ENCODE assay signal across 23 mouse cellular contexts in the genomic region with DNA sequence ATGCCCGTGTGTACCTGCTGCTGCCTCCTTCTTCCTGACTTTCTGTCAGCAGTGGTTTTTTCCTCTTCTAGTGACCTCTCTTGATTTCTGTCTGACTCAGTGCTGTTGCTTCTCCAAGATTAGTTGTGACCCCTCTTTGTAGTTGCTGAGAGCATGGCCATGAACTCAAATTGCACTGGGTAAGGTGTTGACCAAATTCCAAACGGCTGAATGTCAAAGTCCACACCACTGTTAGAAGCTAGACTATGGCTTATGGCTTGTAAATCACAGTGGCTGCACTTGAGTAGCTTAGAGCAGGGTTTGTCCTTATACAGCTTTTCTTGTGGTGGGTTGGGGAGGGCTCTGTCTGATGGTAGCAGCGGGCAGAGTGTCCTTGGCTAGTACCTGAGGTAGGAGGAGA.
"Had no signal": no experiment of that assay in that cellular context is flagged by ENCODE, and none has a peak within 500 bp of the region (broad histone marks: within the 10 kb centered on the region; RNA-seq: fewer than 3 reads in every experiment).

No protein-coding gene starts in this region.

- DNase-seq: gastrocnemius, postnatal 14 days; gastrocnemius, postnatal 36 days; heart, adult 11 months; heart, adult 2 months; heart, postnatal 14 days; heart, postnatal 36 days; kidney, adult 11 months; kidney, adult 8-10 months; kidney, postnatal 14 days; kidney, postnatal 36 days; layer of hippocampus, adult 9-11 months; layer of hippocampus, postnatal 36 days; left cerebral cortex, postnatal 4 days had no signal

- H3K36me3 ChIP-seq: heart, embryonic 13.5 days; heart, embryonic 15.5 days; hindbrain, embryonic 13.5 days; hindbrain, embryonic 15.5 days; limb, embryonic 13.5 days; limb, embryonic 15.5 days; liver, embryonic 12.5 days had no signal

- H3K4me1 ChIP-seq: liver, embryonic 12.5 days had no signal

- H3K4me3 ChIP-seq: heart, adult 2 months; heart, embryonic 13.5 days; heart, embryonic 15.5 days; hindbrain, embryonic 13.5 days; hindbrain, embryonic 15.5 days; limb, embryonic 13.5 days; limb, embryonic 15.5 days; liver, embryonic 12.5 days had no signal

- H3K27ac ChIP-seq: heart, adult 2 months; heart, embryonic 13.5 days; heart, embryonic 15.5 days; hindbrain, embryonic 13.5 days; hindbrain, embryonic 15.5 days; hindbrain, postnatal 0 days; kidney, postnatal 0 days; limb, embryonic 13.5 days; limb, embryonic 15.5 days; liver, embryonic 12.5 days; liver, embryonic 14.5 days had no signal

- H3K27me3 ChIP-seq: heart, embryonic 13.5 days; heart, embryonic 15.5 days; hindbrain, embryonic 13.5 days; hindbrain, embryonic 15.5 days; limb, embryonic 13.5 days; limb, embryonic 15.5 days; liver, embryonic 12.5 days had no signal

- H3K9ac ChIP-seq: heart, embryonic 13.5 days; heart, embryonic 15.5 days; hindbrain, embryonic 13.5 days; hindbrain, embryonic 15.5 days; limb, embryonic 13.5 days; limb, embryonic 15.5 days; liver, embryonic 12.5 days; liver, embryonic 14.5 days had no signal
